Mouse (Mus musculus) adrenal gland, adult 18-20 months (tissue): ENCODE measurements around the gene Klk7. TPM values are rescaled to one million over a fixed set of nuclear protein-coding genes. Genes with fewer than 3 reads are reported as not detected.

ENCODE experiments used
- DNase-seq, 2 experiments: peaks; one replicate each; pipeline ENCODE4 v3.0.0; 2021 to 2022; ENCODE audit warnings: low spot score in 2 of 2
- long read RNA-seq, 2 experiments: library from polyadenylated mRNA; stranded (forward); transcript quantifications; one replicate each; pipeline ENCODE4 v2.0.0; 2021
- total RNA-seq, 2 experiments: library from RNA; stranded (reverse); gene quantifications; 1 replicate in 1 of 2; 2 replicates in 1 of 2; pipeline ENCODE4 v1.2.3; 2021

The Klk7 gene
- not detected for total RNA-seq
- long read RNA-seq, experiment 1, result 0 reads
- long read RNA-seq, experiment 2, result 0 reads

DNA sequence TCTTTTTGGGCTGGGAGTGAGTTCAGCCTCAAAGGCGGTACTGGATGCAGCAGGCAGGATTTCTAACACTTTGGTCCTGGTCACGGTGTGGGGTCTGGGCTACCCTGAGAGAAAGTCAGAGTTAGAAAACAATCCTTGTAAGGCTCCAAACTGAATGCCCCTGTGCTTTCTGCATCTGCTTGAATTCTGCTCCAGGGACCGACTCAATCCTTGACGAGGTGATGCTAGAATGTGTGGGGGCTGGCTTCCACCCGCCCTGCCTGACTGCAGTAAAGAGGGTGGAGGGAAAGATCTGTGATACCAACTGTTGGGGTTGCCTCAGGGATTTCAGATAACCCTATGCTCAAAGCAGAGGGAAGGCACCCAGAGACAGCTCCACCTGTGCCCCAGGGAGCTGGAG, at the start of gene Klk7:
Gene Klk7, plus strand, starts transcription at position 301 of the 400 bp plus-strand sequence.
- no peak for DNase-seq

DNA sequence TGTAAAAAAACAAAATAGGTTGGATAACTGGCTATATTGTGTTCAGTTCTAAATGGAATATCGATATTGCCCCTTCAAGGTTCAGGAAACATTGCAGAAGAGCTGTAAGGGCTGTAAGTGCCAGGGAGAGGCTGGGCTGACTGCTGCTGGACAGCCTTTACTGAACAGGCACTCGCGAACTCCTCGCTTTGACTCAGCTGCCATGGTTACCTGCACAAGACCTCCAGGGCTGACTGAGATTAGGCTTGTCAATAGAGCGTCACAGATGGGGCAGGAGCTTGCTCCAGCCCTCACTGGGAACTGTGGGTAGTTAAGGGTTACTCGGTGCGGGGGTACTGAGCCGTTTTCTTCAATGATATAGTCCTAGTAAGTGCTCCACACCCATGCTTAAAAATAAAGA, 44.6 kb upstream of the Klk7 start:
- DNase-seq, result no peak

DNA sequence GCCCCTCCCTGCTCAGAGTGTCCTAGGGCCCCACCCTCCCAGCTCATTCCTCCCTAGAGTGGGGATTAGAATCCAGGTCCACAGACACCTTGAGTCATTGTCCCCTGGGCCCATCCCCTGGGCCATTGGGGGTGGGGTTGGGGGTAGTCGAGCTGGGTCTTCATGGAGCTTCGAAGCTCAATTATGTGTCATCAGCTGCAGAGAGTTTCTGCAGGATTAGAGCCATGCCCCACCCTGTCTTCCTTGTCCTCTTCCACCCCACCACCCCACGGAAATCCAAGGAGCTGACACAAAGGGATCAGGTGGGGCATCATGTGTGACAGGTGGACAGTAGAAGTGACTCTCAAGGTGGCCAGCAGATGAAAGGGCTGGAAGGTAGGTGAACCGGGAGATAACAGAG, 42.5 kb upstream of the Klk7 start, which contains the start of gene Klk12:
Gene Klk12, plus strand, starts transcription at position 301 of the 400 bp plus-strand sequence.
- DNase-seq, result no peak

DNA sequence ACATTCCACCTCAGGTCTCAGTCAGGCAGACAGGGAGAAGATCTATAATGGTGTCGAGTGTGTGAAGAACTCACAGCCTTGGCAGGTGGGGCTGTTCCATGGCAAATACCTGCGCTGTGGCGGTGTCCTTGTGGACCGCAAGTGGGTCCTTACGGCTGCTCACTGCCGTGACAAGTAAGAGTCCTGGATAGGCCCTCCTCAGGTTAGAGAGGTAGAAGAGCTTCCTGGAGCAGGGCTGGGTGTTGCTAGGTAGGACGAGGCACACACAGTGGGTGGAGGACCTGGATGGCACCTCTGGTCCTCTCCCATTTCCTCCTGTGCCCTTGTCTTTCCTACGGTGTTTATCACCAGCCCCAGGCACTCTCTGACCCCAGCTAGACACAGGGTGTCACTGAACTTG, 41.5 kb upstream of the Klk7 start:
- DNase-seq, result no peak

DNA sequence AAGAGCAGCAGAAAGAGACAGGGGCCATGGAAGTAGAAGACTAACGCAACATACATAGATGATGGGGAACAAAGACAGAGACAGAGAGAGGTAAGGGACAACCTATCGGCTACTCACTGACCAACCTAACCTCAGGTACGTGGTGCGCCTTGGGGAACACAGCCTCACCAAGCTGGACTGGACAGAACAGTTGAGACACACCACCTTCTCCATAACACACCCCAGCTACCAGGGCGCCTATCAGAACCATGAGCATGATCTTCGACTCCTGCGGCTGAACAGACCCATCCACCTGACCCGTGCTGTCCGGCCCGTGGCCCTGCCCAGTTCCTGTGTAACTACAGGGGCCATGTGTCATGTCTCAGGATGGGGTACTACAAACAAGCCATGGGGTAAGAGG, 40.4 kb upstream of the Klk7 start:
- peak in 1 of 2 experiments; percentile 7 for DNase-seq

DNA sequence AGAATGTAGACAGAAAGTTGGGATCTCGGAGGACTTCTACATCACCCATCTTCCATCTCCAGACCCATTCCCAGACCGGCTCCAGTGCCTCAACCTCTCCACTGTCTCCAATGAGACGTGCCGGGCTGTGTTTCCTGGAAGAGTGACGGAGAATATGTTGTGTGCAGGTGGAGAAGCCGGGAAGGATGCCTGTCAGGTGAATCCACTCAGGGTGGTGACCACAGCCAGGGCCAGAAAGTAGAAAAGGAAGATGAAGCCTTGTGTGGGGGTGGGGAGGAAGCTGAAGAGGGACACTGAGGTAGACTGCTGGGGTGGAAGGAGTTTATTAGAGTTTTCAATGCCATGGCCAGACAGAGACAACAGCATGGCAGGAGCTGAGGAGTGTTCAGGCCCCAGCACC, 39.2 kb upstream of the Klk7 start:
- DNase-seq, result peak in 1 of 2 experiments; percentile 6

DNA sequence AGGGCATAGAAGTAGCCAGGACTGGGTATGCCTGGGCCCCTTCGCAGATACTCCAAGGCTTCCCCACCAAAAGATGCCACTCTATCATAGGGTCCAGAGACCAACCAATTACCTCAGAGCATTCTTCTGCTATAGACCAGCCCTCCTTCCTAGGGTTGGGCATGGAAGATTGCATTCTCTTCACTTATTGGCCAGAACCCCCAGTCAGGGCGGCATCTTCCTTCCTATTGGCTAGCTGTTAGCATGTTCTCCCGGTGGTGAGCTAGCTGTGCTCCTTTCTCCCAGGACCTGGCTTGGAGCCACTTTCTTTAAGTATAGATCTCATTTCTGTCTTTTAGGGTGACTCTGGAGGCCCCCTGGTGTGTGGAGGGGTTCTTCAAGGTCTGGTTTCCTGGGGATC, 38.2 kb upstream of the Klk7 start:
- no peak for DNase-seq

DNA sequence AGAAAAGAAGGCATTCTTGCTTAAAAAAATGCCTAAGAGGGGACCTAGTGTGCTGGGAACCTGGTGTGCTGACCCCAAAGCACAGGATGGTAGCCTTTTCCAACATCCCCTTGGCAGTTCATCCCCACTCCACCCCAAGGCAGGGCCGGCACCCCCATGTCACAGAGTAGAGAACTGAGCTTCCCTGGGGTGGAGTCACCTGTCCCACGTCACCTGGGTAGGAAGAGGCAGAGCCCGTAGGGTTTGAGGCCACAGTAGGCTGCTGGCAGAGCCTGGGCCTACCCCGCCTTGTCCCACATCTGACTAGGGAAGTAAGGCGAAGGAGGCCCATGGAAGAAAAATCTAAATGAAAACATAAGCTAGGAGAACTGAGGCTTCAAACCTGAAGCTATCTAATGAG, 36.7 kb upstream of the Klk7 start, which contains the start of gene Klk11:
Gene Klk11, plus strand, starts transcription at position 241 of the 400 bp plus-strand sequence.
- peak in 1 of 2 experiments; percentile 7 for DNase-seq

DNA sequence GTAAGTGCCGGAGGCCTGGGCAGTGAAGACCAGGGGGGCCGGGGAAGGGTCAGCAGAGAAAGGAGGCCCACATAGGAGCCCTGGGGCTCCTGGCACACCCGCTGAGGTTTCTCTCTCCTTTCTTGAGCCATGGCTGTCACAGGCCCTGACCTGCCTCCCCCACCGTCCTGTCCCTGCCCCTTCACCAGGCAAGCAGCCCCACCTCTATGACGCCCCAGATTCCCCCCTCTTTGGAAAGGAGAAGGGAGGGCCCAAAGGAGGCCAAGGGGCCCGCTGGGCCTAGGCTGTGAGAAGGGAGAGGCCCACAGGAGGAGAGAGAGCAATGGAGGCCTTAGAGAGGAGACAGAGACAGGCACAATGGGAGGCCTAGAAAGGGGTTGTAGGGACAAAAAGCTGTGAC, 36.3 kb upstream of the Klk7 start:
- peak in 1 of 2 experiments; percentile 5 for DNase-seq

DNA sequence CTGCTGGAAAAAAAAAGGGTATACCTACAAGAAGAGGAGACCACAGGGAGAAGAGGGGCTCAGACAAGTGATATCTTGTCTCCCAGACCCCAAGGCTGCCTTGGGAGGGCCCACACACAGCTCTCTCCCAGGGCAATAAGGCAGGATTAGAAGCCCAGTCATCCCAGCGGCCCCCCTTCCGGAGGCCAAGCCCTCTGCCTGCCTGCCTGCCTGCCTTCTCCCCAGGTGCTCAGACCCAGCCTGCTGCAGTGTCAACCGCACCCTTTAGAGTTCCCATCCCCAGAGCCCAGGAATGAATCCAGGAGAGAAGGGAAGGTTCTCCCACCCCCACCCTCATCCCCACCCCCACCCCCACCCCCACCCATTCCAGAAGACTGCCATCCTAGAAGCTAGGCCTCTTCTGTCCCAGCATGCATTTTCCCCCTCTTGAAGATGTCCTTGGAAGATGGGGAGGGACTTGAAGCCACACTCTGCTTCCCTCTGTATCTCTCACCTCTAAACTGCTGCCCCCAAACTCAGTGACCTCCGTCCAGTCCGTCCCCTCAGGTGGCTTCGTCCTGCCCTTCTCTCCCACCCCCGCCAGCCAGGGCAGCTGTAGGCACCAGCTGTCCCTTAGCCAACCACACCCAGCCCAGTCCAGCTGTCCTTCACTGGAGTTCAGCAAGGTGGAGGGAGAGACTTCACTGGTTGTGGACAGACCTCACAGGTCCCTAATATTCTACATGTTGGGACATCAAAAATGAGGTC, 35.6 kb upstream of the Klk7 start:
- peak in 1 of 2 experiments; percentile 6 for DNase-seq

DNA sequence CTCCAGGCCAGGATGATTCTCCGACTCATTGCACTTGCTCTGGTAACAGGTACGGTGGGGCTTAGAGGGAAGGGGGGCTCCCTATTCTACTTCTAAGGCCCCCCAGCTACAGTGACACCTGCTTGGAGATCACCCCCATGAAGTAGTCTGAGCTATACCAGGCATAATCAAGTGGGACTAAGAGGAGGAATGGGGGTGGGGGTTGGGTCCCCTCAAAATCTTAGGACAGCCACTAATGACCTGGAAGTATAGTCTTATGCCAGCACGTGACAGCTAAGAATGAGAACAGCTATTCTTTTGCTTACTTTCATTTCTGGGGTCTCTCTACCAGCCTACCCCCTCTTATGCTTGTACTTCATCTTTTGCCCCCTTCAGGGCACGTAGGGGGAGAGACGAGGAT, 34.6 kb upstream of the Klk7 start:
- no peak for DNase-seq

DNA sequence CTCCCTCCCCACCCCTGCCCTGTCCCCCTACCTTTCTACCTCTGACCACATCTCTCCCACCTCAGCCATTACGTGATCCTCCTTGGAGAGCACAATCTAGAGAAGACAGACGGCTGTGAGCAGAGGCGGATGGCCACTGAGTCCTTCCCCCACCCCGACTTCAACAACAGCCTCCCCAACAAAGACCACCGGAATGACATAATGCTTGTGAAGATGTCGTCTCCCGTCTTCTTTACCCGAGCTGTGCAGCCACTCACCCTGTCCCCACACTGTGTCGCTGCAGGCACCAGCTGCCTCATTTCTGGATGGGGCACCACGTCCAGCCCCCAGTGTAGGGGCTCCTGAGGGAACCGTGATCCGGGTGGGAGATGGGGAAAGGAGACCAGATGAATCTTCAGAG, 33.7 kb upstream of the Klk7 start:
- DNase-seq, result peak in 1 of 2 experiments; percentile 11

DNA sequence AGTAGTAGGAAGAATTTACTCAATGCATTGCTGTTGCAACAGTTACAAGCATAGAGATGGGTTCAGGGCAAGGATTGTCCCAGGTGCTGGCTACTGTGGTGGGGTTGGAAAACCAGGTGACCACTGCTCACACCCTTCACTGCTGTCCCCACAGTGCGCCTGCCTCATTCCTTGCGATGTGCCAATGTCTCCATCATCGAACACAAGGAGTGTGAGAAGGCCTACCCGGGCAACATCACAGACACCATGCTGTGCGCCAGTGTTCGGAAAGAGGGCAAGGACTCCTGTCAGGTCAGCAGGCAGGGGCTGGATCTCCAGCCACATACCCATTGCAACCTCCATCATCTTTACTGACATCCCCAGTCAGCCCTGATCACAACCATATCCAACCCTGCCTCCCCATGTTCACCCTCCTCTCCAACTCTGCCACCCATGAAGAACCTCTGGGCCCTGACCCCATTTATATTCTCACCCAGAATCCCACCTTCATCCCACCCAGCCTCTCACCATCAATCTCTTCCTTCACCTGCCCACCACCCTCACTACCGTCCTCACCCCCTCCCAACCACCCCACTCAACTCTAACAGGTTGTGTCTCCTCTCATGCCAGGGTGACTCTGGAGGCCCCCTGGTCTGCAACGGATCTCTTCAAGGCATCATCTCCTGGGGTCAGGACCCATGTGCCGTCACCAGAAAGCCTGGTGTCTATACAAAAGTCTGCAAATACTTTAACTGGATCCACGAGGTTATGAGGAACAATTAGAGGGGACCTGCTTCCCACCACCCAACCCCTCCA, 32.7 kb upstream of the Klk7 start:
- peak in 1 of 2 experiments; percentile 12 for DNase-seq

DNA sequence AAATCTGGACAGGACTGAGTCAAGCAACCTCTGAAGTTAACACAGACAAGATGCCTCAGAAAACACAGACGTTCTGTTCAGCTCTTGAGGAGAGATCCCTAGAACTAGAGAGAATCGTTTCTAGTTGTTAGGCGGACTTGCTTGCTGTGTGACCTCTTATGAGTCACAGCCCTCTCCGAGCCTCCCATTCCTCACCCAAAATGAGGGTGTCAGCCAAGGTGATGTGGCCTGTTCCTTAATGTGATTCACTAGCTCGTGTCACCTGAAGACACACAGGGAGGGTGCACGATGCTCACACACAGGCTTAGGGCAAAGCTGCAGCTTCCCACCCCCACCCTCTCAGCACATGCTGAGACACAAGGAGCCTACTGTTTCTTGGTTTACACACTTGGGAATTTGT, 30.9 kb upstream of the Klk7 start:
- peak in 1 of 2 experiments; percentile 14 for DNase-seq

DNA sequence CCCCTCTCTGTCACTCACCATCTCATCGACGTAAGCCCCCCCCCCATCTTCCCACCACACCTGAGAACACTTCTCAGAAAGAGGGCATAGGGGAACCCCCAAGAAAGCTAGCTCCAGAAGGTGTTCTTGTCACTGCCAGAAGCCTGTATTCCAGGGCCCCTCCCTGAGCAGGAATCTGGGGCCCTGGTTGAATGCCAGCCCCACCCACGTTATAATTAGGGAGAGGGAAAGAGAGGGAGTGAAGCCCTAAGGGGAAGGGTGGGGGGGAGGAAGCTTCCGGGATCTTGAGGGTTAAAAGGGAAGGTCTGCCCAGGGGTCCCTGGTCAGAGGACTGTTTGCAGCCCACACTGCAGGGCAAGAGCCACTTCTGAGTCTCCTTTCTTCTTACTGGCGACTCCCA, 30.3 kb upstream of the Klk7 start, which contains the start of gene Klk10:
Gene Klk10, plus strand, starts transcription at position 290 of the 400 bp plus-strand sequence.
- DNase-seq, result peak in 1 of 2 experiments; percentile 10

DNA sequence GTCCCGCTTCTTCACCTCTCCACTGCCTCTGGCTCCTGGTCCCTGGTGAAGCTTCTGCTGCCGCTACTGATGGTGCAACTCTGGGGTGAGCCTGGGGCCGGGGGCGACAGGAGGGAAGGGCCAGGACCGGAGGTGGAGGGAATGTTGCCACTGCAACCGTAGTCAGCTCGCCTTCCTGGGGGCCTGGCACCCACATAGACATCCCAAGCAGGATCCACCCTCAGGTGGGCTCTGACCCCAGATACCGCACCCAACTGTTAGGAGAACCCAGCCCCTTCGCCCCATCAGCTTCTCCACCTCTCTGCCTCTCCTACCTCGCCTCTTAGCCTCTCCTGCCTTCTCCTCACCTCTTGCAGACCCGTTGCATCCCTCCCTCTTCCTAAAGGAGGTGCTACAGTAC, 29.6 kb upstream of the Klk7 start:
- peak in 1 of 2 experiments; percentile 15 for DNase-seq

DNA sequence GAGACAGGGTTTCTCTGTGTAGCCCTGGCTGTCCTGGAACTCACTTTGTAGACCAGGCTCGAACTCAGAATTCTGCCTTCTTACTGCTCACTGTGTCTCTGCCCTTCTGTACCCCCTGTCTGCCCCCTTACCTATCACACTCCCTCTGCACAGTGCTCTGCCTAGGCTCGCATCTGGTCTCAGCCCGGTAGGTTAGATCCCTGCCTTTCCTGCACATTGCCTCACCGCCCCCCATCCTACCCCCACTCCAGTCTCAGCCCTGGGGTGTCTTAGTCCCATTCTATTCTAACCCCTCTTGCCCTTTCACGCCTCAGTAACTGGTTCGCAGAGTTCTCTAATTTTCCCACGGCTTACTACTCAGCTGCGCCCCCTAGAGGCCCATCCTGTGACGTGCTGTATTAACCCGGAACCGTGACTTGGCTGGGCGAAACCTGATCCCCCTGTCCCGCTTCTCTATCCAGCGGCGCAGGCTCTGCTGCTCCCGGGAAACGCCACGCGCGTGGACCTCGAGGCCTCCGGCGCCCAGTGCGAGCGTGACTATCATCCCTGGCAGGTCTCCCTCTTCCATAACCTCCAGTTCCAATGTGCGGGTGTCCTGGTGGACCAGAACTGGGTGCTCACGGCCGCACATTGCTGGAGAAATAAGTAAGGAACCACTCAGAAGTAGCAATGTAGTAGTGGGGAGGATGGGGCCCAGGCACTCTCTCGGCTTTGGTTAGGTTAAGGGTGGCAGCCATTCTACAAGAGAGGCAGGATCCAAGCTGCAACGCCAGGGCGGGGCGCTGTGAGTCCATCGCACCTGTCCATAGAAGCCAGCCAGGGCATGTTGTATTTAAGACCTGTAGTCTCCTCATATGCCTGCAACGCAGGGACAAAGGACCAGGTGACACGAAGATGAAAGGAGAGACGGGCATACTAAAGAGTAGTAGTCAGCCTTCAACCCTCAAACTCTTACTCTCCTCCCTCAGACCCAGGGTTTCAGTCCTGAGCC, 28.5 kb upstream of the Klk7 start:
- DNase-seq, result peak; percentile 67 to 71

DNA sequence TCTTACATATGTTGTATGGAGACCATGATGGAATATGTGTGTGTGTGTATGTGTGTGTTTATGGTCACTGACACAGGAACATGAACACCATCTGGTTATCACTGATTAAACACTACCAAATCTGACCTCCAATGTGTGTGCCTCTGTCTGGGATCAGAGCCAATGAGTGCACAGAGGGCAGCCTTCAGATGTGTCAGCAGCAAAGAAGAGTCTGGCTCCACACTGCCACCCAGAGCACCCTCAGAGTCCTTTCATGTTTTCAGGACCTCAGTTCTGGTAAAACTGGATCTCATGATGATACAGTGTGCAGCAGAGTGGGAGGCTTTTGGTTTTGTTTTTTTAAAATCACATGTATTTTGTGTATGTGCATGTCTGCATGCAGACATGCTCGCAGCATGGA, 25.8 kb upstream of the Klk7 start:
- DNase-seq, result no peak

DNA sequence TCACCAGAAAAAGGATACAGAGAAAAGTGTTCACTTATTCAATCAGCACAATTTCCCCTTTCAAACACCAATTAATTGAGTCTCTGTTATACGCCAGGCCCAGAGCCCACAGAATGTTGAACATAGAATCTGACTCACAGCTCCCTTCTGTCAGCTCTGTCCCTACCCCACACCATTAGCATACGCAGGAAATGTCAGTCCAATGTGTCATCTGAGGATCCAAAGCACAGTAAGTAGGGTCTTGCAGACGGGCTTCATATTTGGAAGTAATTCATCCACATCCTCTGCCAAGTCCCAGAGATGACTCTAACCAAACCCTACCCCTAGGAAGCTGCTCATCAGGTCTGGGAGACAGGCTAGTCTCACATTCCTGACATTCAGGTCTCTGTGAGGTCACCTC, 23.0 kb upstream of the Klk7 start:
- DNase-seq, result no peak

DNA sequence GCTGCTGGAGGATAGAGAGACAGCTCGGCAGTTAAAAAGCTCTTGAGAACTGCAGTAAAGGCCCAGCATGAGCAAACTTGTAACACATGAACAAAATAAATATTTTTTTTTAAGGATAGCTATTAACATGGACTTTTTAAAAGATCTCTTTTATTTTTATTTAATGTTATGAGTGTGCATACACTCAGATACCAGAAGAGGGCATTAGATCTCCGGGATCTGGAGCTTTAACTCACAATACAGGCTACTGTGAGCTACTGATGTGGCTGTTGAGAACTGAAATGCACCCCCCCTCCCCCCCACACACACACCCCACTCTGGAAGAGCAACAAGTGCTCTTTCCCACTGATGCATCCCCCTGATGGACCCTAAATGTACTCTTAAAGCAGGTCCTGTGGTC, 21.8 kb upstream of the Klk7 start:
- no peak for DNase-seq

DNA sequence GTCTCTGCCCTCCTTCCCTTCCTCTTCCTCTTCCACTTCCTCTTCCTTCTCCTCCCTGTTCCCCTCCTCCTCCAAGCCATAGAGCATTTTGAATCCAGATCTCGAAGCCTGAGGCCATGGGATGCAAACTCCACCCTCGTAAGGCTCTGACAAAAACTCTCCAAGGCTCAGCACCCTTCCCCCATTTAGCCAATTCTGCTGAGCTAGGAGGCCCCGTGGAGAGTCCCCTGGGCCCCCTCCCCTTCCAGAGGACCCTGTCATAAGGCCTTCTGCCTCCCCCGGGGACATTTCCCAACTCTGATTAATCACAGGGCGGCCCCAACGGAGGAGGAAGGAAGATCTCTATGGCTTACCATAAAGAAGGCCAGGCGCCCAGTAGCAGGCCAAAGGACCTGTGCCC, 19.5 kb upstream of the Klk7 start, which contains the start of gene Klk9:
Gene Klk9, plus strand, starts transcription at position 301 of the 400 bp plus-strand sequence.
- DNase-seq, result no peak
